Mouse (Mus musculus) liver, postnatal 0 days (tissue): ENCODE data around the gene Nat8f1. TPM values are rescaled to one million over a fixed set of nuclear protein-coding genes. Genes with fewer than 3 reads are reported as not detected.
"Not testable (repeated sequence)": the region's sequence is repeated elsewhere in the genome, so short reads cannot be mapped to it uniquely, and the experiment has no call there.

Experiments
- ATAC-seq: fragments of 200-750 bp; cut with Nextera tagmentation; 2 replicates; pipeline ENCODE4 v1.8.0; 2017; ENCODE audit warnings: mild to moderate bottlenecking, moderate library complexity
- DNase-seq: peaks from one replicate; pipeline ENCODE4 v3.0.0-alpha.2; 2016
- H3K27ac ChIP-seq: fragments of 300-500 bp; sonication (generic); 2 replicates; pipeline ENCODE4 v1.5.1; 2014; ENCODE audit warnings: antibody characterized with exemption, moderate library complexity, mild to moderate bottlenecking, low read depth
- H3K27me3 ChIP-seq: fragments of 300-500 bp; sonication (generic); 2 replicates; pipeline ENCODE4 v1.6.1; 2014; ENCODE audit warnings: low read length, control low read depth, mixed read lengths; ENCODE audit not compliant: insufficient read depth
- H3K36me3 ChIP-seq: fragments of 300-500 bp; sonication (generic); replicated peaks from 2 replicates; pipeline ENCODE4 v1.6.1; 2014; ENCODE audit warnings: mild to moderate bottlenecking, control low read depth, low read length, moderate library complexity, mixed read lengths; ENCODE audit not compliant: insufficient read depth
- H3K4me1 ChIP-seq: fragments of 300-500 bp; sonication (generic); 2 replicates; pipeline ENCODE4 v1.6.1; 2014; ENCODE audit warnings: antibody characterized with exemption, mild to moderate bottlenecking, control low read depth; ENCODE audit not compliant: insufficient read depth
- H3K4me2 ChIP-seq: fragments of 300-500 bp; sonication (generic); 2 replicates; pipeline ENCODE4 v1.6.1; 2014; ENCODE audit warnings: low read depth, mild to moderate bottlenecking, low read length, moderate library complexity, mixed read lengths
- H3K4me3 ChIP-seq: fragments of 300-500 bp; sonication (generic); 2 replicates; pipeline ENCODE4 v1.5.1; 2014; ENCODE audit warnings: low read depth, low read length
- H3K9ac ChIP-seq: fragments of 300-500 bp; sonication (generic); replicated peaks from 2 replicates; pipeline ENCODE4 v1.6.1; 2014; ENCODE audit warnings: mild to moderate bottlenecking, moderate library complexity
- H3K9me3 ChIP-seq: fragments of 300-500 bp; sonication (generic); 2 replicates; pipeline ENCODE4 v1.6.1; 2016; ENCODE audit warnings: mild to moderate bottlenecking, control low read depth, low read length, mixed read lengths
- CTCF ChIP-seq: sonication (generic); IDR thresholded peaks from 2 replicates; pipeline ENCODE4 v1.5.1; 2016; ENCODE audit warnings: antibody characterized with exemption, low read depth
- EP300 ChIP-seq: IDR thresholded peaks from 2 replicates; pipeline ENCODE4 v1.6.1; 2016; ENCODE audit warnings: antibody characterized with exemption, low read depth, mild to moderate bottlenecking
- WGBS: fragments of 180-500 bp; shearing (Covaris S2); extraction: QIAGEN DNeasy Blood & Tissue Kit; methylation state at CpG from one replicate; pipeline ENCODE4 v1.1.7; 2014; ENCODE audit not compliant: insufficient replicate concordance; 5-methylcytosine and 5-hydroxymethylcytosine counted together
- polyA plus RNA-seq: library from polyadenylated mRNA; unstranded; fragments of >200 nt; fragmentation: Nextera tagmentation; extraction: Ambion mirVana; gene quantifications from 2 replicates; pipeline ENCODE4 v1.2.1, GENCODE M21; 2015

Gene Nat8f1
- polyA plus RNA-seq: 37.4 and 38.1 TPM in 2 replicates

DNA sequence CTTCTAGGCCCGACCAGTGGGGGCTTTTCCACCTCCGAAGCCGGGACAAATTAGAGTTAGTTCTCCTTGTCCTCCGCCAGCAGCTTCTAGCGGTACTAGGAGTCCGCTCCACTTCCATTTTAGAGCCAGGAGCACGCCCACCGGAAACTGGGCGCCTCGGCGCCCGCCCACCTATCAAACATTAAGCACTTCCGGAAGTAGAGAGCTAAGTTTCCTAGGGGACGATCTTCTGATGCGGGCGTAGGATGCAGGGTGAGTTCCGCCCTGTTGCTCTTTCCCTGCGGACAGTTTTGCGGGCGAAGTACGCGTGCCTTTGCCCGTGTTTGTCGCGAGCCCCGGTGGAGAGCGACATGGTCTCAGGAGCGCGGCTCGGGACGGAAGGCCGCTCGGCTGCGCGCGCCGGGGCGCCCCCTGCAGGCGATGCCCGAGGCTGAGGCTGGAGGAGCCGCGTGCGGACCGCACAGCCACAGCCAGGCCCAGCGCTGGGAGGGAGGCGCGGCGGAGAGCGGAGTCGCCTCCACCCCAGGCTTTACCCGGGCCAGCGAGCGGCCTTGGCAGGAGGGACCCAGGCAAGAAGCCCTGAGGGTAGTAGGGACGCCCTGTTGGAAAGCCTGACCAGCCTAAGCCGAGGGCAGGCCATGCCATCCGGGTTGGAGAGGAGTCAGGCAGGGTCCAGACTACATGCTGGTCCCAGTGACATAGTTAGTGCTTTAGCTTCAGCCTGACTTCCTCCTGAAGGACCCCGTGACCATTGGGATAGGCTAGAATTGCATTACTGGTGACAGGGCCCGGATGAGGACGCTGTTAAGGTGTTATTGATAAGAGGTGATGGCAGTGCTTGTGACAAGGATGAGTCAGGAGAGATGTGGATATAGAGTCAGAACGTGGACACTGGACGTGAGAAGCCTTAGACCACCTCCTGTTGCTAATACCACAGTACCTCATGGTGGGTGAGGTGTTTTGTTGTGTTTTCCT, at the start of gene Nat8f1:
Nat8f1 (minus strand) TSS at position 149 of the 975 bp plus-strand sequence.
- DNase-seq (peak; percentile 91), ATAC-seq (peak; percentile 96)
- peak within 1 kb of the TSS; percentile 88 for H3K4me3 ChIP-seq
- peak within 1 kb of the TSS; percentile 93 for H3K4me2 ChIP-seq
- H3K4me1 ChIP-seq: peaks cover 23% of the 10 kb centered on the region
- H3K9ac ChIP-seq: peak within 1 kb of the TSS; percentile 81
- not testable (repeated sequence) for H3K36me3 ChIP-seq, H3K9me3 ChIP-seq, H3K27me3 ChIP-seq
- 1% methylated on average over 59 of the region's 61 CpGs for WGBS
- TF ChIP-seq CTCF: peak; percentile 71
- H3K27ac ChIP-seq: peak within 1 kb of the TSS; percentile 95

- Histone ChIP-seq H3K36me3 (peaks cover 22% of the 10 kb centered on the region), H3K4me3 (peak within 1 kb of the TSS; percentile 76), H3K4me1 (peaks cover 10% of the 10 kb centered on the region), H3K4me2 (peak within 1 kb of the TSS; percentile 93), H3K9me3 (no peaks in the 10 kb centered on the region), H3K27me3 (no peaks in the 10 kb centered on the region), H3K9ac (peak within 1 kb of the TSS; percentile 94), H3K27ac (peak within 1 kb of the TSS; percentile 99)
- WGBS: 2% methylated on average over 67 of the region's 70 CpGs
- TF ChIP-seq EP300 (no peak), CTCF (no peak)
- ATAC-seq: peak; percentile 92
- peak; percentile 93 for DNase-seq
Measured at GRCm38 (mm10) chr6:85961101-85962091, 45.9 kb upstream of the Nat8f1 start, which contains the start of gene Dusp11. Dusp11 (minus strand) TSS chr6:85961667.

GRCm38 (mm10) chr6:85957581-85957980, 42.1 kb upstream of the Nat8f1 start:
- H3K36me3 ChIP-seq: peaks cover 53% of the 10 kb centered on the region
- no peak for TF ChIP-seq EP300
- no peak for TF ChIP-seq CTCF
- H3K4me1 ChIP-seq: peaks cover 10% of the 10 kb centered on the region
- no peak overlapping the region for H3K27ac ChIP-seq
- H3K9me3 ChIP-seq: no peaks in the 10 kb centered on the region
- no peaks in the 10 kb centered on the region for H3K27me3 ChIP-seq
- WGBS: 85% methylated on average over 3 of the region's 3 CpGs
- H3K9ac ChIP-seq: no peak overlapping the region
- H3K4me2 ChIP-seq: no peak overlapping the region
- DNase-seq: no peak
- no peak for ATAC-seq
- H3K4me3 ChIP-seq: no peak overlapping the region

DNA sequence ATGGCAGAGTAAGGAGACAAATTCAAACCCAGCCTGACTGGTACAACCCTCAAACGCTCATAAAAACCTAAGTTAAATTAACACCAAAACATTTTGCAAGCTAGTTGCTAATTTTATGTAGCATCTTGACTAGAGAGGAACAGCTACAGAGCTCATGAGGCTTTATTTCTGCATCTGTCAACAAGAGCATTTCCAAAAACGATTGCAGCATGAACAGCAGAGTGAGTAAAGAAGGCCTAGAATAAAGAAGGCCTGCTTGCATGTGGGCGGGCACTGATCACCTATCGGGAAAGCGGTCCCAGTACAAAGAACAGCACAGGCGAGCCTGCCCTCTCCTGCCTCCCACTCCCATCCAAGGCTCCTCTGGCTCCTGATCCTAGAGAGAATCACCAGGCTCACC, 33.1 kb upstream of the Nat8f1 start:
- ATAC-seq (no peak), DNase-seq (no peak)
- Histone ChIP-seq H3K9me3 (no peaks in the 10 kb centered on the region), H3K36me3 (peaks cover 92% of the 10 kb centered on the region), H3K4me3 (no peak overlapping the region), H3K27me3 (no peaks in the 10 kb centered on the region), H3K4me2 (no peak overlapping the region), H3K4me1 (no peaks in the 10 kb centered on the region), H3K27ac (no peak overlapping the region), H3K9ac (no peak overlapping the region)
- TF ChIP-seq EP300 (no peak), CTCF (no peak)
- WGBS: 89% methylated on average over 6 of the region's 6 CpGs

GRCm38 (mm10) chr6:85942469-85942868, 27.0 kb upstream of the Nat8f1 start:
- no peak for DNase-seq
- TF ChIP-seq EP300: no peak
- no peak for TF ChIP-seq CTCF
- Histone ChIP-seq H3K36me3 (peaks cover 49% of the 10 kb centered on the region), H3K4me1 (peaks cover 3% of the 10 kb centered on the region; the same call in 1 of the 2 replicates), H3K4me2 (no peak overlapping the region), H3K9ac (no peak overlapping the region), H3K4me3 (no peak overlapping the region), H3K9me3 (no peaks in the 10 kb centered on the region), H3K27me3 (no peaks in the 10 kb centered on the region), H3K27ac (no peak overlapping the region)
- WGBS: 83% methylated on average over 3 of the region's 3 CpGs
- ATAC-seq: no peak
